Mouse (Mus musculus) thymus, postnatal 10 days (tissue): ENCODE measurements at regions not wholly inside any gene's neighbourhood (a gene's known extent, or its start where the extent isn't known, plus 50 kb on each side); places are given as distances from the start of the nearest gene placed in this dataset.

Experiments
- DNase-seq, 2 experiments: peaks; one replicate each; pipeline ENCODE4 v3.0.0; 2021; ENCODE audit warnings: low spot score in 2 of 2

- DNase-seq = no peak
Observed at GRCm38 (mm10) chr10:95124476-95124875, 179.8 kb upstream of the Plxnc1 start.

GRCm38 (mm10) chr10:95120007-95120406 lies 175.4 kb upstream of the Plxnc1 start:
- DNase-seq = no peak

GRCm38 (mm10) chr10:95118786-95119351 lies 174.2 kb upstream of the Plxnc1 start:
- DNase-seq = no peak

GRCm38 (mm10) chr10:95117731-95118212 lies 173.1 kb upstream of the Plxnc1 start:
- no peak for DNase-seq

GRCm38 (mm10) chr10:95117041-95117730 lies 172.6 kb upstream of the Plxnc1 start:
- no peak for DNase-seq

- DNase-seq = no peak
Observed at GRCm38 (mm10) chr10:95116579-95117011, 172.0 kb upstream of the Plxnc1 start.

GRCm38 (mm10) chr10:95112837-95113388 lies 168.3 kb upstream of the Plxnc1 start:
- DNase-seq = no peak

GRCm38 (mm10) chr10:95112231-95112774 lies 167.7 kb upstream of the Plxnc1 start:
- no peak for DNase-seq

GRCm38 (mm10) chr10:95110786-95111185 lies 166.2 kb upstream of the Plxnc1 start:
- no peak for DNase-seq

GRCm38 (mm10) chr10:95109576-95109975 lies 164.9 kb upstream of the Plxnc1 start:
- DNase-seq = no peak

GRCm38 (mm10) chr10:95107532-95108251 lies 163.1 kb upstream of the Plxnc1 start:
- no peak for DNase-seq

GRCm38 (mm10) chr10:95103808-95104207 lies 159.2 kb upstream of the Plxnc1 start:
- no peak for DNase-seq

- DNase-seq = no peak
Observed at GRCm38 (mm10) chr10:95102981-95103380, 158.3 kb upstream of the Plxnc1 start.

- DNase-seq = no peak
Observed at GRCm38 (mm10) chr10:95099906-95100305, 155.3 kb upstream of the Plxnc1 start.

- no peak for DNase-seq
Observed at GRCm38 (mm10) chr10:95095847-95096246, 151.2 kb upstream of the Plxnc1 start.

GRCm38 (mm10) chr10:95094771-95095170 lies 150.1 kb upstream of the Plxnc1 start:
- no peak for DNase-seq

- no peak for DNase-seq
Observed at GRCm38 (mm10) chr10:95093266-95093665, 148.6 kb upstream of the Plxnc1 start.

GRCm38 (mm10) chr10:95091086-95091485 lies 146.5 kb upstream of the Plxnc1 start:
- DNase-seq = no peak

- no peak for DNase-seq
Observed at GRCm38 (mm10) chr10:95090641-95091040, 146.0 kb upstream of the Plxnc1 start.

GRCm38 (mm10) chr10:95090035-95090434 lies 145.4 kb upstream of the Plxnc1 start:
- no peak for DNase-seq

GRCm38 (mm10) chr10:95087864-95088570 lies 143.4 kb upstream of the Plxnc1 start:
- peak in 1 of 2 experiments; percentile 17 for DNase-seq
